Mouse (Mus musculus) olfactory bulb, adult 2 months (tissue): ENCODE measurements around the gene Ttf1.

ENCODE experiments used
- CTCF ChIP-seq: fragments of 200-500 bp; IDR thresholded peaks from 2 replicates; pipeline ENCODE4 v1.5.1; 2012; ENCODE audit warnings: low read depth, mild to moderate bottlenecking, low read length, moderate library complexity; ENCODE audit not compliant: insufficient read depth
- POLR2A ChIP-seq: fragments of 200-500 bp; IDR thresholded peaks from 2 replicates; pipeline ENCODE4 v1.6.1; 2012; ENCODE audit warnings: mild to moderate bottlenecking, low read depth, low read length, moderate library complexity; ENCODE audit not compliant: insufficient read depth

- TF ChIP-seq CTCF (no peak), POLR2A (no peak)
These were observed 38.7 kb downstream of the Ttf1 start for GRCm38 (mm10) chr2:29098786-29099185.
